22 mouse cellular contexts compared by ENCODE assay signal in the genomic region with DNA sequence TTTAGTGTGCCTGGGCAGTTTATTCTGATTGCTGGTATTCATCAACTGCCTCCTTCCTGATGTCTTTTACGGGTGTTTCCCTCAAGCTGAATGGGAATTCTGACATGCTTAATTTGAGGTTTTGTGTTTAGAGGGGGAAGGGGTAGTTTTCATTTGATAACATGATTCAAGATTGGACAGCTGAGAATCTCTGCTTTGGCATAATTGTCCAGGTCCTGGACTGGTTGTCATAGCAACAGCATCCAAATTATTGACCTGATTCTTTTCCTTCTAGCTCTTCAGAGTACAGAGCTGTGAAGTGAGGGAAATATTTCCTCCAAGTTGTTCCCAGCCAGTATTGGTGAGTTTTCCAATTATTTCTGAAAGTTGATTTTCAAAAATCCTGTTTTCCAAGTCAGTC.
A peak's percentile ranks its signal among the peaks of the same experiment; 100 is the strongest.
DNase-seq lines count a peak whose midpoint lies in the region; ATAC-seq lines count a peak whose summit lies in the region.
"Had no signal": no experiment of that assay in that cellular context is flagged by ENCODE, and none has a peak within 500 bp of the region (broad histone marks: within the 10 kb centered on the region; RNA-seq: fewer than 3 reads in every experiment).

No protein-coding gene starts in this region.

- ATAC-seq in hindbrain, embryonic 11.5 days (ENCODE audit: low FRiP score): peak; percentile 63; the same call in 1 of the 2 replicates
- ATAC-seq in hindbrain, embryonic 12.5 days (ENCODE audit: low FRiP score): no peak
- peak; percentile 84 for ATAC-seq in forebrain, embryonic 13.5 days
- 0 out of 2 replicates have a peak, but pooled peaks have one; percentile 33 for ATAC-seq in hindbrain, embryonic 15.5 days (ENCODE audit: low FRiP score, low read depth)
- ATAC-seq in midbrain, embryonic 16.5 days: peak; percentile 52; the same call in 1 of the 2 replicates
- ATAC-seq in cerebellum, adult (ENCODE audit: insufficient number of reproducible peaks, low FRiP score, low TSS enrichment): no peak
- ATAC-seq: intestine, embryonic 15.5 days; liver, embryonic 12.5 days had no signal

- H3K4me3 ChIP-seq in hindbrain, embryonic 11.5 days (ENCODE audit: low read depth, low read length): no peak overlapping the region
- H3K4me3 ChIP-seq in hindbrain, embryonic 12.5 days: no peak overlapping the region
- H3K4me3 ChIP-seq in forebrain, embryonic 13.5 days: no peak overlapping the region
- no peak overlapping the region for H3K4me3 ChIP-seq in hindbrain, embryonic 15.5 days
- no peak overlapping the region for H3K4me3 ChIP-seq in midbrain, embryonic 16.5 days (ENCODE audit: low read depth, low read length)
- H3K4me3 ChIP-seq: embryonic facial prominence, embryonic 12.5 days; erythroblast, embryonic 14.5 days; heart, embryonic 12.5 days; intestine, embryonic 15.5 days; limb, embryonic 12.5 days; liver, embryonic 12.5 days; midbrain, embryonic 12.5 days; neural tube, embryonic 12.5 days had no signal

- H3K9ac ChIP-seq in hindbrain, embryonic 11.5 days (ENCODE audit: low read depth, low read length): no peak overlapping the region
- no peak overlapping the region for H3K9ac ChIP-seq in hindbrain, embryonic 12.5 days
- no peak overlapping the region for H3K9ac ChIP-seq in forebrain, embryonic 13.5 days
- no peak overlapping the region for H3K9ac ChIP-seq in hindbrain, embryonic 15.5 days
- H3K9ac ChIP-seq in midbrain, embryonic 16.5 days (ENCODE audit: low read depth, low read length): no peak overlapping the region
- H3K9ac ChIP-seq: embryonic facial prominence, embryonic 12.5 days; heart, embryonic 12.5 days; intestine, embryonic 15.5 days; limb, embryonic 12.5 days; liver, embryonic 12.5 days; midbrain, embryonic 12.5 days; neural tube, embryonic 12.5 days had no signal

- no peak overlapping the region for H3K27ac ChIP-seq in hindbrain, embryonic 11.5 days (ENCODE audit: low read depth, low read length)
- H3K27ac ChIP-seq in hindbrain, embryonic 12.5 days: no peak overlapping the region
- H3K27ac ChIP-seq in forebrain, embryonic 13.5 days: no peak overlapping the region
- no peak overlapping the region for H3K27ac ChIP-seq in hindbrain, embryonic 15.5 days (replicated peaks)
- peak overlapping the region; percentile 43 for H3K27ac ChIP-seq in midbrain, embryonic 16.5 days (ENCODE audit: low read length)
- H3K27ac ChIP-seq: embryonic facial prominence, embryonic 12.5 days; intestine, embryonic 15.5 days; limb, embryonic 12.5 days; liver, embryonic 12.5 days; midbrain, embryonic 12.5 days; neural tube, embryonic 12.5 days had no signal

- WGBS in hindbrain, embryonic 11.5 days: 42% methylated on average over 1 of the region's 1 CpGs
- WGBS in hindbrain, embryonic 12.5 days: 22% methylated on average over 1 of the region's 1 CpGs
- WGBS in forebrain, embryonic 13.5 days: 8% methylated on average over 1 of the region's 1 CpGs
- 18% methylated on average over 1 of the region's 1 CpGs for WGBS in hindbrain, embryonic 15.5 days
- WGBS in midbrain, embryonic 16.5 days: 6% methylated on average over 1 of the region's 1 CpGs

- no peaks in the 10 kb centered on the region for H3K4me1 ChIP-seq in hindbrain, embryonic 11.5 days (replicated peaks; ENCODE audit: control insufficient read depth, insufficient read depth, low read length)
- peaks cover 11% of the 10 kb centered on the region; the same call in 1 of the 2 replicates for H3K4me1 ChIP-seq in hindbrain, embryonic 12.5 days
- peaks cover 8% of the 10 kb centered on the region for H3K4me1 ChIP-seq in forebrain, embryonic 13.5 days
- H3K4me1 ChIP-seq in hindbrain, embryonic 15.5 days (replicated peaks): peaks cover 13% of the 10 kb centered on the region; the same call in 1 of the 2 replicates
- peaks cover 13% of the 10 kb centered on the region for H3K4me1 ChIP-seq in midbrain, embryonic 16.5 days (ENCODE audit: control insufficient read depth, insufficient read depth, low read length)
- H3K4me1 ChIP-seq: embryonic facial prominence, embryonic 12.5 days; heart, embryonic 12.5 days; intestine, embryonic 15.5 days; limb, embryonic 12.5 days; liver, embryonic 12.5 days had no signal

- DNase-seq in hindbrain, embryonic 11.5 days (ENCODE audit: low spot score): peak; percentile 26
- no peak for DNase-seq in spleen, adult 18-20 months
- DNase-seq in adrenal gland, postnatal 4 days (ENCODE audit: low spot score in 2 of 2): no peak
- DNase-seq: B cell, adult 2 months; gastrocnemius, postnatal 10 days; heart, adult 11 months; heart, postnatal 14 days; lung, adult 2 months; thymus, postnatal 36 days had no signal

- no peaks in the 10 kb centered on the region for H3K36me3 ChIP-seq in hindbrain, embryonic 11.5 days (ENCODE audit: control insufficient read depth, insufficient read depth, low read length)
- no peaks in the 10 kb centered on the region for H3K36me3 ChIP-seq in hindbrain, embryonic 12.5 days
- no peaks in the 10 kb centered on the region for H3K36me3 ChIP-seq in forebrain, embryonic 13.5 days (ENCODE audit: poor library complexity, severe bottlenecking)
- H3K36me3 ChIP-seq in hindbrain, embryonic 15.5 days: no peaks in the 10 kb centered on the region
- H3K36me3 ChIP-seq in midbrain, embryonic 16.5 days (ENCODE audit: control insufficient read depth, insufficient read depth, low read length): no peaks in the 10 kb centered on the region
- H3K36me3 ChIP-seq: embryonic facial prominence, embryonic 12.5 days; heart, embryonic 12.5 days; intestine, embryonic 15.5 days; limb, embryonic 12.5 days; liver, embryonic 12.5 days; midbrain, embryonic 12.5 days; neural tube, embryonic 12.5 days had no signal

- no peaks in the 10 kb centered on the region for H3K27me3 ChIP-seq in hindbrain, embryonic 11.5 days (ENCODE audit: control insufficient read depth, insufficient read depth, low read length)
- no peaks in the 10 kb centered on the region; the same call in 1 of the 2 replicates for H3K27me3 ChIP-seq in hindbrain, embryonic 12.5 days
- no peaks in the 10 kb centered on the region for H3K27me3 ChIP-seq in forebrain, embryonic 13.5 days
- H3K27me3 ChIP-seq in hindbrain, embryonic 15.5 days: 0 out of 2 replicates have a peak, but pooled peaks cover 2% of the 10 kb centered on the region
- H3K27me3 ChIP-seq in midbrain, embryonic 16.5 days (ENCODE audit: control insufficient read depth, insufficient read depth, low read depth, low read length): no peaks in the 10 kb centered on the region
- H3K27me3 ChIP-seq: embryonic facial prominence, embryonic 12.5 days; heart, embryonic 12.5 days; intestine, embryonic 15.5 days; limb, embryonic 12.5 days; liver, embryonic 12.5 days had no signal

- H3K4me2 ChIP-seq in hindbrain, embryonic 11.5 days (replicated peaks; ENCODE audit: low read depth, low read length): no peak overlapping the region
- no peak overlapping the region for H3K4me2 ChIP-seq in hindbrain, embryonic 12.5 days (replicated peaks)
- H3K4me2 ChIP-seq in forebrain, embryonic 13.5 days: no peak overlapping the region
- no peak overlapping the region for H3K4me2 ChIP-seq in hindbrain, embryonic 15.5 days
- no peak overlapping the region for H3K4me2 ChIP-seq in midbrain, embryonic 16.5 days (ENCODE audit: low read length)
- H3K4me2 ChIP-seq: embryonic facial prominence, embryonic 12.5 days; heart, embryonic 12.5 days; intestine, embryonic 15.5 days; limb, embryonic 12.5 days; liver, embryonic 12.5 days; midbrain, embryonic 12.5 days; neural tube, embryonic 12.5 days had no signal

- H3K9me3 ChIP-seq in hindbrain, embryonic 11.5 days (ENCODE audit: control insufficient read depth, low read length): no peaks in the 10 kb centered on the region
- H3K9me3 ChIP-seq in hindbrain, embryonic 12.5 days (replicated peaks): no peaks in the 10 kb centered on the region
- no peaks in the 10 kb centered on the region for H3K9me3 ChIP-seq in forebrain, embryonic 13.5 days (replicated peaks)
- no peaks in the 10 kb centered on the region for H3K9me3 ChIP-seq in hindbrain, embryonic 15.5 days
- no peaks in the 10 kb centered on the region for H3K9me3 ChIP-seq in midbrain, embryonic 16.5 days (replicated peaks; ENCODE audit: control insufficient read depth, low read length, poor library complexity, severe bottlenecking)
- H3K9me3 ChIP-seq: embryonic facial prominence, embryonic 12.5 days; heart, embryonic 12.5 days; intestine, embryonic 15.5 days; limb, embryonic 12.5 days; liver, embryonic 12.5 days; midbrain, embryonic 12.5 days; neural tube, embryonic 12.5 days had no signal

Comparison
In these comparisons a context has a peak if more than half of its experiments do, and no peak if none do; other contexts are left out.
1. ATAC-seq: peak in hindbrain, embryonic 11.5 days (single experiment), forebrain, embryonic 13.5 days (single experiment), hindbrain, embryonic 15.5 days (single experiment) and midbrain, embryonic 16.5 days (single experiment); none in hindbrain, embryonic 12.5 days (single experiment) and cerebellum, adult (single experiment).